Mouse (Mus musculus): ENCODE data around the gene Npnt.

DNA sequence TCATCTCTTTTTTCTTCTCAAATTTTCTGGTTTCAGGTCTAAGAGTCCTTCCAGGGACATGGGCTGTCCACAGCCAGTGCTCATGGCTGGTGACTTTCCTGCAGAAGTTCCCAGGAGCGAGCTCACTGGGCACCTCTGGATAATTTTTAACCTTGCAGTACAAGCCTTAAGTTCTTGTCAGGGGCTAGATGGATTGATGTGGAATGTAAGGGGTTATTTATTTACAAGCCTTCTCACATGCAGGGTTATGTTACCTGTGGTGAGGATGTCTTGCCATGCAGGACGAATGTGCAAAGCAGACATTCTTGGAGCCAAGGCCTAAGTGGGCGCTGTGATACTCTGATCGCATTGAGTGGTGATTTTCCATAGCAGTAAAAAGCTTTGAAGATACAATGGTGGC lies 84.5 kb downstream of the Npnt start:
- TF ChIP-seq CTCF (conservative IDR thresholded peaks at IDR 0.05; ENCODE audit: insufficient read depth, insufficient read length, low read depth, low read length) (no peak), POLR2A (IDR thresholded peaks at IDR 0.05; ENCODE audit: low read depth, low read length) (no peak)
